Mouse (Mus musculus) urinary bladder, postnatal 0 days (tissue): ENCODE measurements around the gene Rhox3g. TPM values are rescaled to one million over a fixed set of nuclear protein-coding genes. Genes with fewer than 3 reads are reported as not detected.

Experiments
- polyA plus RNA-seq: library from polyadenylated mRNA; unstranded; fragments of >200 nt; fragmentation: Nextera tagmentation; extraction: Ambion mirVana; gene quantifications from 2 replicates; pipeline ENCODE4 v1.2.1, GENCODE M21; 2015

Gene Rhox3g
- not detected in 2 replicates for polyA plus RNA-seq

GRCm38 (mm10) chrX:37628512-37628911 lies at the start of gene Rhox3g:
Rhox3g (minus strand) TSS chrX:37628612.

GRCm38 (mm10) chrX:37673177-37673576 lies 44.8 kb upstream of the Rhox3g start, which contains the start of gene Rhox2h:
Rhox2h (minus strand) TSS chrX:37673277.

GRCm38 (mm10) chrX:37668664-37669063 lies 40.3 kb upstream of the Rhox3g start, which contains the start of gene Rhox3h:
Rhox3h (minus strand) TSS chrX:37668764.

GRCm38 (mm10) chrX:37651227-37651626 lies 22.8 kb upstream of the Rhox3g start, which contains the start of gene Rhox4g:
Rhox4g (minus strand) TSS chrX:37651327.

GRCm38 (mm10) chrX:37643370-37643769 lies 15.0 kb upstream of the Rhox3g start, which contains the start of gene Rhox2g:
Rhox2g (minus strand) TSS chrX:37643470.

GRCm38 (mm10) chrX:37607604-37608003 lies 20.8 kb downstream of the Rhox3g start, which contains the start of gene Rhox4f:
Rhox4f (minus strand) TSS chrX:37607704.

GRCm38 (mm10) chrX:37580692-37581091 lies 47.7 kb downstream of the Rhox3g start, which contains the start of gene Rhox3f:
Rhox3f (plus strand) TSS chrX:37580992.

Other genes with a start within 250 kb of the Rhox3g start
- not detected in 2 replicates for gene Rhox3a2, start 248.6 kb downstream of the Rhox3g start, polyA plus RNA-seq
- not detected in 2 replicates for gene Rhox4a2, start 237.8 kb downstream of the Rhox3g start, polyA plus RNA-seq
- not detected in 2 replicates for gene Rhox2b, start 216.5 kb downstream of the Rhox3g start, polyA plus RNA-seq
- not detected in 2 replicates for gene Rhox4b, start 196.1 kb downstream of the Rhox3g start, polyA plus RNA-seq
- not detected in 2 replicates for gene Rhox2c, start 174.9 kb downstream of the Rhox3g start, polyA plus RNA-seq
- not detected in 2 replicates for gene Rhox3c, start 170.0 kb downstream of the Rhox3g start, polyA plus RNA-seq
- gene Rhox4c, start 148.3 kb downstream of the Rhox3g start, polyA plus RNA-seq = not detected in 2 replicates
- not detected in 2 replicates for gene Rhox2d, start 135.2 kb downstream of the Rhox3g start, polyA plus RNA-seq
- gene Rhox4d, start 114.3 kb downstream of the Rhox3g start, polyA plus RNA-seq = not detected in 2 replicates
- not detected in 2 replicates for gene Rhox2e, start 98.2 kb downstream of the Rhox3g start, polyA plus RNA-seq
- not detected in 2 replicates for gene Rhox3e, start 86.6 kb downstream of the Rhox3g start, polyA plus RNA-seq
- gene Rhox4e, start 71.2 kb downstream of the Rhox3g start, polyA plus RNA-seq = not detected in 2 replicates
- not detected in 2 replicates for gene Rhox2f, start 57.2 kb downstream of the Rhox3g start, polyA plus RNA-seq
- gene Rhox3f, start 47.6 kb downstream of the Rhox3g start, polyA plus RNA-seq = not detected in 2 replicates
- not detected in 2 replicates for gene Rhox4f, start 20.9 kb downstream of the Rhox3g start, polyA plus RNA-seq
- gene Rhox2g, start 14.9 kb upstream of the Rhox3g start, polyA plus RNA-seq = not detected in 2 replicates
- gene Rhox4g, start 22.7 kb upstream of the Rhox3g start, polyA plus RNA-seq = not detected in 2 replicates
- not detected in 2 replicates for gene Rhox3h, start 40.2 kb upstream of the Rhox3g start, polyA plus RNA-seq
- gene Rhox2h, start 44.7 kb upstream of the Rhox3g start, polyA plus RNA-seq = not detected in 2 replicates
- 54.8 and 61.1 TPM in 2 replicates for gene Rhox5, start 176.2 kb upstream of the Rhox3g start, polyA plus RNA-seq
- gene Rhox6, start 198.3 kb upstream of the Rhox3g start, polyA plus RNA-seq = 0.12 TPM in 1 of 2 replicates, not detected in the other
- gene Rhox7a, start 203.1 kb upstream of the Rhox3g start, polyA plus RNA-seq = 1.4 and 1.9 TPM in 2 replicates